In the genomic region with DNA sequence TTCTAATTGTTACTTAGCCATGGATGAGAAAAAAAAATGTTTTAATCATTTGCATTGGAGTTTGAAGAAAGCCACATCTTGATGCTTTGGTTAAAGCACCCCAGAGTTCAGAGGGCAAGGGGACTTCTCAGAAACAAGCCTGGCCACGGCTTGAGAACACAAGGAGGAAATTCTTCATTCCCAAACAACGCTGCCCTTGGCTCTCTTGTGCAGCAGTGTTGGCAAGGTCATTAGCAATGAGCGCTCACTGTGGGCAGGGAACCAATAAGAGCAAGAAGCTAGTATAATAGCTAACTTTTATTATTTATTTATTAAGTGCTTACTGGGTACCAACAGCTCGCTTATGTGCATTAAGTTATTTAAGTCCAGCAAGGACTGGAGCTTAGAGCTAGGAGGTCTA, we compare ENCODE assay signal across 16 mouse cellular contexts.
DNase-seq lines count a peak whose midpoint lies in the region; ATAC-seq lines count a peak whose summit lies in the region.
"Had no signal": no experiment of that assay in that cellular context is flagged by ENCODE, and none has a peak within 500 bp of the region (broad histone marks: within the 10 kb centered on the region; RNA-seq: fewer than 3 reads in every experiment).

No protein-coding gene starts in this region.

- 59% methylated on average over 4 of the region's 4 CpGs for WGBS in heart, embryonic 11.5 days (ENCODE audit: insufficient replicate concordance)
- 76% methylated on average over 4 of the region's 4 CpGs for WGBS in limb, embryonic 10.5 days
- 75% methylated on average over 4 of the region's 4 CpGs for WGBS in kidney, embryonic 15.5 days

- DNase-seq in heart, adult 11 months, result peak; percentile 91
- peak; percentile 67 for DNase-seq in ovary, adult 18-20 months (ENCODE audit: low spot score)
- no peak for DNase-seq in ovary, postnatal 10 days (ENCODE audit: low spot score)
- no peak for DNase-seq in limb, embryonic 10.5 days (ENCODE audit: low spot score)
- no peak for DNase-seq in left cerebral cortex, adult 9 months (ENCODE audit: low spot score in 2 of 2)
- DNase-seq: cerebellum, adult 9-11 months; gastrocnemius, postnatal 14 days; kidney, adult 18-20 months; retina, postnatal 1 day; thymus, postnatal 14 days had no signal

- H3K4me2 ChIP-seq in heart, embryonic 11.5 days, result no peak overlapping the region
- no peak overlapping the region for H3K4me2 ChIP-seq in kidney, embryonic 15.5 days
- H3K4me2 ChIP-seq: hindbrain, embryonic 15.5 days; limb, embryonic 15.5 days; neural tube, embryonic 12.5 days; stomach, embryonic 15.5 days had no signal

- H3K4me1 ChIP-seq in heart, embryonic 11.5 days (ENCODE audit: control insufficient read depth, insufficient read depth, low read length), result no peaks in the 10 kb centered on the region
- H3K4me1 ChIP-seq in limb, embryonic 10.5 days, result peaks cover 25% of the 10 kb centered on the region
- H3K4me1 ChIP-seq in kidney, embryonic 15.5 days, result peaks cover 22% of the 10 kb centered on the region; the same call in 1 of the 2 replicates
- H3K4me1 ChIP-seq: neural tube, embryonic 12.5 days; stomach, embryonic 15.5 days had no signal

- H3K36me3 ChIP-seq in heart, embryonic 11.5 days (ENCODE audit: control insufficient read depth, insufficient read depth, low read length), result no peaks in the 10 kb centered on the region
- H3K36me3 ChIP-seq in limb, embryonic 10.5 days, result no peaks in the 10 kb centered on the region
- no peaks in the 10 kb centered on the region for H3K36me3 ChIP-seq in kidney, embryonic 15.5 days
- H3K36me3 ChIP-seq: hindbrain, embryonic 15.5 days; limb, embryonic 15.5 days; neural tube, embryonic 12.5 days; stomach, embryonic 15.5 days had no signal

- H3K9me3 ChIP-seq in heart, embryonic 11.5 days (replicated peaks; ENCODE audit: control insufficient read depth, low read length), result no peaks in the 10 kb centered on the region
- H3K9me3 ChIP-seq in limb, embryonic 10.5 days (replicated peaks), result no peaks in the 10 kb centered on the region
- H3K9me3 ChIP-seq in kidney, embryonic 15.5 days (replicated peaks), result no peaks in the 10 kb centered on the region
- H3K9me3 ChIP-seq: hindbrain, embryonic 15.5 days; limb, embryonic 15.5 days; neural tube, embryonic 12.5 days; stomach, embryonic 15.5 days had no signal

- no peaks in the 10 kb centered on the region for H3K27me3 ChIP-seq in heart, embryonic 11.5 days (ENCODE audit: control insufficient read depth, insufficient read depth, low read length)
- H3K27me3 ChIP-seq in limb, embryonic 10.5 days (ENCODE audit: low read depth, poor library complexity, severe bottlenecking), result no peaks in the 10 kb centered on the region
- no peaks in the 10 kb centered on the region for H3K27me3 ChIP-seq in kidney, embryonic 15.5 days
- H3K27me3 ChIP-seq: hindbrain, embryonic 15.5 days; limb, embryonic 15.5 days; neural tube, embryonic 12.5 days; stomach, embryonic 15.5 days had no signal

- H3K27ac ChIP-seq in heart, embryonic 11.5 days (ENCODE audit: low read depth, low read length), result no peak overlapping the region
- H3K27ac ChIP-seq in limb, embryonic 10.5 days, result peak overlapping the region; percentile 83
- H3K27ac ChIP-seq in kidney, embryonic 15.5 days, result no peak overlapping the region
- H3K27ac ChIP-seq: hindbrain, embryonic 15.5 days; limb, embryonic 15.5 days; neural tube, embryonic 12.5 days; stomach, embryonic 15.5 days had no signal

- no peak for ATAC-seq in heart, embryonic 11.5 days (replicated peaks; ENCODE audit: insufficient number of reproducible peaks, low FRiP score, low TSS enrichment)
- ATAC-seq in kidney, embryonic 15.5 days (replicated peaks; ENCODE audit: low FRiP score), result no peak

- H3K4me3 ChIP-seq in heart, embryonic 11.5 days (ENCODE audit: low read depth, low read length), result no peak overlapping the region
- no peak overlapping the region for H3K4me3 ChIP-seq in limb, embryonic 10.5 days
- no peak overlapping the region for H3K4me3 ChIP-seq in kidney, embryonic 15.5 days (replicated peaks)
- H3K4me3 ChIP-seq: hindbrain, embryonic 15.5 days; limb, embryonic 15.5 days; neural tube, embryonic 12.5 days; stomach, embryonic 15.5 days had no signal

- H3K9ac ChIP-seq in heart, embryonic 11.5 days (ENCODE audit: low read depth, low read length), result no peak overlapping the region
- H3K9ac ChIP-seq in kidney, embryonic 15.5 days, result no peak overlapping the region
- H3K9ac ChIP-seq: hindbrain, embryonic 15.5 days; limb, embryonic 15.5 days; neural tube, embryonic 12.5 days; stomach, embryonic 15.5 days had no signal

Comparison
In these comparisons a context has a peak if more than half of its experiments do, and no peak if none do; other contexts are left out.
1. DNase-seq: peak in heart, adult 11 months (single experiment) and ovary, adult 18-20 months (single experiment); none in ovary, postnatal 10 days (single experiment), limb, embryonic 10.5 days (single experiment) and left cerebral cortex, adult 9 months (0 of 2).